Mouse (Mus musculus) heart, embryonic 15.5 days (tissue): ENCODE measurements around the gene Ppard. TPM values are rescaled to one million over a fixed set of nuclear protein-coding genes. Genes with fewer than 3 reads are reported as not detected.
A peak's percentile ranks its signal among the peaks of the same experiment; 100 is the strongest.

ENCODE experiments used
- ATAC-seq: fragments of 200-750 bp; cut with Nextera tagmentation; replicated peaks from 2 replicates; pipeline ENCODE4 v1.8.0; 2017; ENCODE audit warnings: low read depth, moderate TSS enrichment; ENCODE audit not compliant: insufficient number of reproducible peaks, insufficient read depth, low FRiP score
- H3K27ac ChIP-seq: fragments of 300-500 bp; sonication (generic); 2 replicates; pipeline ENCODE4 v1.5.1; 2015; ENCODE audit warnings: mild to moderate bottlenecking, inconsistent platforms
- H3K27me3 ChIP-seq: fragments of 300-500 bp; sonication (generic); 2 replicates; pipeline ENCODE4 v1.6.1; 2015; ENCODE audit warnings: inconsistent platforms
- H3K36me3 ChIP-seq: fragments of 300-500 bp; sonication (generic); 2 replicates; pipeline ENCODE4 v1.6.1; 2015; ENCODE audit warnings: mild to moderate bottlenecking, inconsistent platforms
- H3K4me1 ChIP-seq: fragments of 300-500 bp; sonication (generic); replicated peaks from 2 replicates; pipeline ENCODE4 v1.6.1; 2015; ENCODE audit warnings: inconsistent platforms
- H3K4me2 ChIP-seq: fragments of 300-500 bp; sonication (generic); 2 replicates; pipeline ENCODE4 v1.6.1; 2015; ENCODE audit warnings: inconsistent platforms, mild to moderate bottlenecking, moderate library complexity
- H3K4me3 ChIP-seq: fragments of 300-500 bp; sonication (generic); 2 replicates; pipeline ENCODE4 v1.5.1; 2015; ENCODE audit warnings: mild to moderate bottlenecking, inconsistent platforms
- H3K9ac ChIP-seq: fragments of 300-500 bp; sonication (generic); 2 replicates; pipeline ENCODE4 v1.6.1; 2015; ENCODE audit warnings: mild to moderate bottlenecking, inconsistent platforms
- H3K9me3 ChIP-seq: fragments of 300-500 bp; sonication (generic); replicated peaks from 2 replicates; pipeline ENCODE4 v1.6.1; 2016; ENCODE audit warnings: inconsistent platforms
- WGBS: fragments of 180-500 bp; shearing (Covaris S2); methylation state at CpG from one replicate; pipeline ENCODE4 v1.1.7; 2015; ENCODE audit warnings: mixed read lengths; 5-methylcytosine and 5-hydroxymethylcytosine counted together
- polyA plus RNA-seq: library from polyadenylated mRNA; unstranded; fragments of >200 nt; fragmentation: Nextera tagmentation; extraction: Ambion mirVana; gene quantifications from 2 replicates; pipeline ENCODE4 v1.2.1, GENCODE M21; 2015

Ppard gene
- polyA plus RNA-seq, 1 experiment from 2014 or later, result 1.1 TPM

- H3K9ac ChIP-seq, result peak overlapping the region; percentile 43; the same call in 1 of the 2 replicates
- no peak for ATAC-seq
Measured at GRCm38 (mm10) chr17:28344670-28345069, 112.2 kb downstream of the Ppard start.

GRCm38 (mm10) chr17:28345271-28345721 lies 112.8 kb downstream of the Ppard start:
- peak overlapping the region; percentile 53 for H3K4me2 ChIP-seq
- no peaks in the 10 kb centered on the region for H3K36me3 ChIP-seq
- H3K4me3 ChIP-seq, result peak overlapping the region; percentile 22
- peak overlapping the region; percentile 43 for H3K9ac ChIP-seq
- H3K27me3 ChIP-seq, result no peaks in the 10 kb centered on the region
- peak overlapping the region; percentile 80 for H3K27ac ChIP-seq
- WGBS, result 9% methylated on average over 8 of the region's 8 CpGs
- H3K9me3 ChIP-seq, result no peaks in the 10 kb centered on the region
- peaks cover 76% of the 10 kb centered on the region for H3K4me1 ChIP-seq
- ATAC-seq, result no peak

More at GRCm38 (mm10) chr17:28344670-28345069, 112.2 kb downstream of the Ppard start:
- Histone ChIP-seq H3K4me3 (no peak overlapping the region), H3K4me1 (peaks cover 80% of the 10 kb centered on the region), H3K36me3 (peaks cover 5% of the 10 kb centered on the region), H3K4me2 (peak overlapping the region; percentile 53), H3K9me3 (no peaks in the 10 kb centered on the region), H3K27me3 (no peaks in the 10 kb centered on the region), H3K27ac (peak overlapping the region; percentile 80)
- WGBS, result 45% methylated on average over 3 of the region's 3 CpGs

GRCm38 (mm10) chr17:28345882-28346281 lies 113.4 kb downstream of the Ppard start:
- H3K4me2 ChIP-seq, result peak overlapping the region; percentile 53
- H3K27me3 ChIP-seq, result no peaks in the 10 kb centered on the region
- H3K4me3 ChIP-seq, result peak overlapping the region; percentile 22
- peak overlapping the region; percentile 80 for H3K27ac ChIP-seq
- peaks cover 71% of the 10 kb centered on the region for H3K4me1 ChIP-seq
- no peak for ATAC-seq
- H3K9ac ChIP-seq, result peak overlapping the region; percentile 43
- no peaks in the 10 kb centered on the region for H3K36me3 ChIP-seq
- H3K9me3 ChIP-seq, result no peaks in the 10 kb centered on the region
- 14% methylated on average over 10 of the region's 10 CpGs for WGBS

GRCm38 (mm10) chr17:28347327-28347726 lies 114.8 kb downstream of the Ppard start:
- Histone ChIP-seq H3K27me3 (peaks cover 9% of the 10 kb centered on the region), H3K36me3 (no peaks in the 10 kb centered on the region), H3K4me2 (no peak overlapping the region), H3K9me3 (no peaks in the 10 kb centered on the region), H3K4me1 (peaks cover 69% of the 10 kb centered on the region), H3K4me3 (no peak overlapping the region), H3K27ac (no peak overlapping the region), H3K9ac (no peak overlapping the region)
- no peak for ATAC-seq
- WGBS, result 75% methylated on average over 10 of the region's 10 CpGs

GRCm38 (mm10) chr17:28348211-28348610 lies 115.7 kb downstream of the Ppard start:
- Histone ChIP-seq H3K4me3 (peak overlapping the region; percentile 93), H3K4me2 (peak overlapping the region; percentile 98), H3K27ac (peak overlapping the region; percentile 8; the same call in 1 of the 2 replicates), H3K9me3 (no peaks in the 10 kb centered on the region), H3K36me3 (no peaks in the 10 kb centered on the region), H3K27me3 (peaks cover 17% of the 10 kb centered on the region), H3K9ac (peak overlapping the region; percentile 43), H3K4me1 (peaks cover 65% of the 10 kb centered on the region)
- WGBS, result 37% methylated on average over 6 of the region's 6 CpGs
- no peak for ATAC-seq

- Histone ChIP-seq H3K9ac (peak overlapping the region; percentile 94), H3K36me3 (no peaks in the 10 kb centered on the region), H3K4me3 (peak overlapping the region; percentile 93), H3K9me3 (no peaks in the 10 kb centered on the region), H3K27ac (peak overlapping the region; percentile 96), H3K4me1 (peaks cover 55% of the 10 kb centered on the region), H3K4me2 (peak overlapping the region; percentile 98), H3K27me3 (peaks cover 27% of the 10 kb centered on the region)
- WGBS, result 16% methylated on average over 12 of the region's 13 CpGs
- no peak for ATAC-seq
Measured at GRCm38 (mm10) chr17:28349264-28349880, 116.9 kb downstream of the Ppard start.

GRCm38 (mm10) chr17:28349901-28350465 lies 117.5 kb downstream of the Ppard start:
- peaks cover 48% of the 10 kb centered on the region for H3K4me1 ChIP-seq
- H3K36me3 ChIP-seq, result no peaks in the 10 kb centered on the region
- peak overlapping the region; percentile 94 for H3K9ac ChIP-seq
- H3K4me2 ChIP-seq, result peak overlapping the region; percentile 98
- H3K27me3 ChIP-seq, result peaks cover 27% of the 10 kb centered on the region
- peak overlapping the region; percentile 96 for H3K27ac ChIP-seq
- under 1% methylated on average over 54 of the region's 54 CpGs for WGBS
- peak; percentile 43 for ATAC-seq
- peak overlapping the region; percentile 93 for H3K4me3 ChIP-seq
- H3K9me3 ChIP-seq, result no peaks in the 10 kb centered on the region

GRCm38 (mm10) chr17:28350466-28351352 lies 118.2 kb downstream of the Ppard start, which contains the start of gene Tead3:
Gene Tead3 (minus strand): TSS chr17:28350817.
- peak within 1 kb of the TSS; percentile 98 for H3K4me2 ChIP-seq
- H3K36me3 ChIP-seq, result no peaks in the 10 kb centered on the region
- H3K9me3 ChIP-seq, result no peaks in the 10 kb centered on the region
- under 1% methylated on average over 56 of the region's 73 CpGs for WGBS
- peaks cover 41% of the 10 kb centered on the region for H3K4me1 ChIP-seq
- peak within 1 kb of the TSS; percentile 96 for H3K27ac ChIP-seq
- peaks cover 27% of the 10 kb centered on the region for H3K27me3 ChIP-seq
- peak; percentile 81 for ATAC-seq
- H3K4me3 ChIP-seq, result peak within 1 kb of the TSS; percentile 93
- H3K9ac ChIP-seq, result peak within 1 kb of the TSS; percentile 94

Other genes with a start within 250 kb of the Ppard start
- gene Tcp11, start 152.1 kb upstream of the Ppard start, polyA plus RNA-seq, result 0.34 and 0.80 TPM in 2 replicates
- gene Scube3, start 90.6 kb upstream of the Ppard start, polyA plus RNA-seq, result 0.76 and 1.7 TPM in 2 replicates
- gene Zfp523, start 55.6 kb upstream of the Ppard start, polyA plus RNA-seq, result 17.3 and 25.3 TPM in 2 replicates
- 4.2 and 12.0 TPM in 2 replicates for gene Def6, start 24.9 kb upstream of the Ppard start, polyA plus RNA-seq
- 18.8 and 25.3 TPM in 2 replicates for gene Fance, start 80.8 kb downstream of the Ppard start, polyA plus RNA-seq
- 305 and 312 TPM in 2 replicates for gene Rpl10a, start 95.8 kb downstream of the Ppard start, polyA plus RNA-seq
- 5.3 and 6.6 TPM in 2 replicates for gene Tead3, start 118.1 kb downstream of the Ppard start, polyA plus RNA-seq
- gene Tulp1, start 132.5 kb downstream of the Ppard start, polyA plus RNA-seq, result 2.6 and 4.3 TPM in 2 replicates